Mouse (Mus musculus) limb, embryonic 15.5 days (tissue): ENCODE data around the gene Ppp1r12a. TPM values are rescaled to one million over a fixed set of nuclear protein-coding genes. Genes with fewer than 3 reads are reported as not detected.

Source experiments
- ATAC-seq: fragments of 200-750 bp; cut with Nextera tagmentation; 2 replicates; pipeline ENCODE4 v1.8.0; 2017; ENCODE audit warnings: low read depth, moderate TSS enrichment; ENCODE audit not compliant: insufficient number of reproducible peaks, low FRiP score, low TSS enrichment
- H3K27ac ChIP-seq: fragments of 300-500 bp; sonication (generic); 2 replicates; pipeline ENCODE4 v1.5.1; 2015; ENCODE audit warnings: moderate library complexity, mild to moderate bottlenecking, inconsistent platforms
- H3K27me3 ChIP-seq: fragments of 300-500 bp; sonication (generic); 2 replicates; pipeline ENCODE4 v1.6.1; 2015; ENCODE audit warnings: inconsistent platforms
- H3K36me3 ChIP-seq: fragments of 300-500 bp; sonication (generic); 2 replicates; pipeline ENCODE4 v1.6.1; 2015; ENCODE audit warnings: inconsistent platforms
- H3K4me1 ChIP-seq: fragments of 300-500 bp; sonication (generic); 2 replicates; pipeline ENCODE4 v1.6.1; 2015; ENCODE audit warnings: inconsistent platforms
- H3K4me2 ChIP-seq: fragments of 300-500 bp; sonication (generic); 2 replicates; pipeline ENCODE4 v1.6.1; 2015; ENCODE audit warnings: mild to moderate bottlenecking, inconsistent platforms
- H3K4me3 ChIP-seq: fragments of 300-500 bp; sonication (generic); 2 replicates; pipeline ENCODE4 v1.5.1; 2015; ENCODE audit warnings: mild to moderate bottlenecking, inconsistent platforms
- H3K9ac ChIP-seq: fragments of 300-500 bp; sonication (generic); 2 replicates; pipeline ENCODE4 v1.6.1; 2015; ENCODE audit warnings: inconsistent platforms
- H3K9me3 ChIP-seq: fragments of 300-500 bp; sonication (generic); 2 replicates; pipeline ENCODE4 v1.6.1; 2016; ENCODE audit warnings: inconsistent platforms
- WGBS: fragments of 180-500 bp; shearing (Covaris S2); methylation state at CpG from one replicate; pipeline ENCODE4 v1.1.7; 2015; 5-methylcytosine and 5-hydroxymethylcytosine counted together
- polyA plus RNA-seq: library from polyadenylated mRNA; unstranded; fragments of >200 nt; fragmentation: Nextera tagmentation; extraction: Ambion mirVana; gene quantifications from 2 replicates; pipeline ENCODE4 v1.2.1, GENCODE M21; 2015

Gene Ppp1r12a
- 72.2 and 80.9 TPM in 2 replicates for polyA plus RNA-seq

GRCm38 (mm10) chr10:108161261-108162256 is at the start of gene Ppp1r12a:
Ppp1r12a (plus strand) TSS chr10:108162193.
- peak within 1 kb of the TSS; percentile 98 for H3K9ac ChIP-seq
- WGBS: under 1% methylated on average over 88 of the region's 89 CpGs
- H3K27ac ChIP-seq: peak within 1 kb of the TSS; percentile 98
- H3K27me3 ChIP-seq: no peaks in the 10 kb centered on the region
- ATAC-seq: peak; percentile 95
- H3K9me3 ChIP-seq: no peaks in the 10 kb centered on the region
- H3K4me1 ChIP-seq: peaks cover 5% of the 10 kb centered on the region; the same call in 1 of the 2 replicates
- no peaks in the 10 kb centered on the region for H3K36me3 ChIP-seq
- H3K4me3 ChIP-seq: peak within 1 kb of the TSS; percentile 86
- peak within 1 kb of the TSS; percentile 65 for H3K4me2 ChIP-seq

- H3K9ac ChIP-seq: no peak overlapping the region
- no peaks in the 10 kb centered on the region for H3K9me3 ChIP-seq
- H3K36me3 ChIP-seq: no peaks in the 10 kb centered on the region
- peak overlapping the region; percentile 27; the same call in 1 of the 2 replicates for H3K4me2 ChIP-seq
- peaks cover 3% of the 10 kb centered on the region; the same call in 1 of the 2 replicates for H3K4me1 ChIP-seq
- WGBS: 48% methylated on average over 17 of the region's 17 CpGs
- H3K4me3 ChIP-seq: peak overlapping the region; percentile 13; the same call in 1 of the 2 replicates
- no peak for ATAC-seq
- H3K27me3 ChIP-seq: no peaks in the 10 kb centered on the region
- no peak overlapping the region for H3K27ac ChIP-seq
Observed at GRCm38 (mm10) chr10:108113361-108114237, 48.4 kb upstream of the Ppp1r12a start.

GRCm38 (mm10) chr10:108118200-108119163 is 43.5 kb upstream of the Ppp1r12a start:
- Histone ChIP-seq H3K27ac (no peak overlapping the region), H3K4me3 (no peak overlapping the region), H3K9ac (no peak overlapping the region), H3K4me2 (no peak overlapping the region), H3K9me3 (no peaks in the 10 kb centered on the region), H3K36me3 (no peaks in the 10 kb centered on the region), H3K4me1 (no peaks in the 10 kb centered on the region), H3K27me3 (no peaks in the 10 kb centered on the region)
- no peak for ATAC-seq
- 77% methylated on average over 13 of the region's 13 CpGs for WGBS

- Histone ChIP-seq H3K36me3 (no peaks in the 10 kb centered on the region), H3K4me2 (no peak overlapping the region), H3K27me3 (no peaks in the 10 kb centered on the region), H3K4me3 (no peak overlapping the region), H3K9ac (no peak overlapping the region), H3K27ac (no peak overlapping the region), H3K4me1 (no peaks in the 10 kb centered on the region), H3K9me3 (no peaks in the 10 kb centered on the region)
- ATAC-seq: no peak
- WGBS: 65% methylated on average over 1 of the region's 1 CpGs
Observed at GRCm38 (mm10) chr10:108119416-108119815, 42.6 kb upstream of the Ppp1r12a start.

GRCm38 (mm10) chr10:108124934-108125599 is 36.9 kb upstream of the Ppp1r12a start:
- H3K9me3 ChIP-seq: no peaks in the 10 kb centered on the region
- H3K27ac ChIP-seq: no peak overlapping the region
- no peaks in the 10 kb centered on the region for H3K4me1 ChIP-seq
- H3K9ac ChIP-seq: no peak overlapping the region
- ATAC-seq: no peak
- no peak overlapping the region for H3K4me2 ChIP-seq
- H3K36me3 ChIP-seq: no peaks in the 10 kb centered on the region
- WGBS: 81% methylated on average over 3 of the region's 3 CpGs
- H3K4me3 ChIP-seq: no peak overlapping the region
- no peaks in the 10 kb centered on the region for H3K27me3 ChIP-seq

- WGBS: 92% methylated on average over 3 of the region's 3 CpGs
- H3K4me1 ChIP-seq: no peaks in the 10 kb centered on the region
- H3K4me3 ChIP-seq: no peak overlapping the region
- ATAC-seq: no peak
- H3K9me3 ChIP-seq: no peaks in the 10 kb centered on the region
- no peak overlapping the region for H3K4me2 ChIP-seq
- no peak overlapping the region for H3K27ac ChIP-seq
- no peaks in the 10 kb centered on the region for H3K36me3 ChIP-seq
- H3K9ac ChIP-seq: no peak overlapping the region
- H3K27me3 ChIP-seq: no peaks in the 10 kb centered on the region
Observed at GRCm38 (mm10) chr10:108129167-108129566, 32.8 kb upstream of the Ppp1r12a start.

DNA sequence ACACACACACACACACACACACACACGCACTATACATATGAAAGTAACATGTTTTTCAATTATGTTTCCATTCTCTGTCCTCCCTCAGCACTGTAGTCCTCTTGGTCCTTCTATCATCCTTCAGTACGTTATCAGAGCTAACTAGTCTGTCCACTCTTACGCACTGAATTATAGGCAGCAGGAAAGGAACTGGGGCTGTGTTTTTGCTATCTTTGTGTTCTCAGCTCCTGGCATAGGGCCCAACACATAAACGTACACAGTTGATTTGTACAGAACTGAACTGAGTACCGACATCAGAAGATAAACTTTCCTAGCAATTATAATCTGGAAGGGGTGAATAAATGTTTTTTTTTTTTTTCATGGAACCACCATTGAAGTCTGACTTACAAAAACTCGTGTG is 30.1 kb upstream of the Ppp1r12a start:
- Histone ChIP-seq H3K4me1 (no peaks in the 10 kb centered on the region), H3K27ac (no peak overlapping the region), H3K27me3 (no peaks in the 10 kb centered on the region), H3K9ac (no peak overlapping the region), H3K4me3 (no peak overlapping the region), H3K9me3 (no peaks in the 10 kb centered on the region), H3K36me3 (no peaks in the 10 kb centered on the region), H3K4me2 (no peak overlapping the region)
- no peak for ATAC-seq
- 72% methylated on average over 6 of the region's 6 CpGs for WGBS

- no peak overlapping the region for H3K27ac ChIP-seq
- H3K9ac ChIP-seq: no peak overlapping the region
- no peaks in the 10 kb centered on the region for H3K9me3 ChIP-seq
- no peak overlapping the region for H3K4me2 ChIP-seq
- H3K36me3 ChIP-seq: no peaks in the 10 kb centered on the region
- H3K4me3 ChIP-seq: no peak overlapping the region
- ATAC-seq: no peak
- no peaks in the 10 kb centered on the region for H3K4me1 ChIP-seq
- no peaks in the 10 kb centered on the region for H3K27me3 ChIP-seq
- WGBS: 77% methylated on average over 6 of the region's 6 CpGs
Observed at GRCm38 (mm10) chr10:108133253-108133652, 28.7 kb upstream of the Ppp1r12a start.

DNA sequence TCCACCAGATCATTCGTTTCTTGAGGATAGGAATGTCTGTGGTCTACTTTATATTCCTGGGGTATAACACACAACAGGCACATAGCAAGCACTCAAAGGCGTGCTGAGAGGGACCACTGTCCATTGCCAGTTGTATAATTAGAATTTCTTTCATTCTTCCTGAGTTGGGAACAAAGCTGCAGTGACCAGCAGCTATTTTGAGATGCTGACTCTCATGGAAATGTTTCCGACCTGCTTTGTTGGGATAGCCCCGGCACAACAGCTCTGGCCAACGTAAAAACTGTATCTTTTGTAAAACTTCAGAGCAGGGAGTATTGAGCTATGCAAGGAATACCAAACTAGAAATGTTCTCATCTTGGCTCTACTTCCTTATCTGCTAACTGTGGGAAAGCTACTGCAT is 28.2 kb upstream of the Ppp1r12a start:
- Histone ChIP-seq H3K36me3 (no peaks in the 10 kb centered on the region), H3K4me1 (no peaks in the 10 kb centered on the region), H3K9ac (no peak overlapping the region), H3K9me3 (no peaks in the 10 kb centered on the region), H3K27ac (no peak overlapping the region), H3K27me3 (no peaks in the 10 kb centered on the region), H3K4me3 (no peak overlapping the region), H3K4me2 (no peak overlapping the region)
- WGBS: 59% methylated on average over 5 of the region's 5 CpGs
- ATAC-seq: no peak

DNA sequence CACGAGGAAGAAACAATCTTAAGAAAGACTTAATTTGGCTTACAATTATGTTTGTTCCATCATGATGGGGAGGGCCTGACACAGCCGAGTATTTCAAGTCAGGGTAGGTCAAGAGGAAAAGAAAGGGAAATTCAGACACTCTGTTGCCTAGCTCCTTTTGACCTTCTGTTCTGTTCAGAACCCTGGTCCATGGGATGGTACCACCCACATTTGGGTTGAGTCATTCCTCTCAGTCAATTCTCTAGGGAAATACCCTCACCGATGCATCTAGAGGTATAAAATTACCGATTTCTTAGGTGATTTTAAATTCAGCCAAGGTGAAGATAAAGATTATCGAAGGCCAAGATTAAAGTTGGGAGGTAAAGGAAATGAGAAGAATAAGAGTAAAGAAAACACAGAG is 23.6 kb upstream of the Ppp1r12a start:
- 84% methylated on average over 5 of the region's 5 CpGs for WGBS
- H3K9ac ChIP-seq: no peak overlapping the region
- H3K4me3 ChIP-seq: no peak overlapping the region
- no peak for ATAC-seq
- no peak overlapping the region for H3K27ac ChIP-seq
- H3K27me3 ChIP-seq: no peaks in the 10 kb centered on the region
- no peaks in the 10 kb centered on the region for H3K9me3 ChIP-seq
- no peaks in the 10 kb centered on the region for H3K4me1 ChIP-seq
- no peaks in the 10 kb centered on the region for H3K36me3 ChIP-seq
- no peak overlapping the region for H3K4me2 ChIP-seq
